Mouse (Mus musculus) limb, embryonic 12.5 days (tissue): ENCODE results near the gene Usp7. TPM values are rescaled to one million over a fixed set of nuclear protein-coding genes. Genes with fewer than 3 reads are reported as not detected.

Source experiments
- ATAC-seq: fragments of 200-750 bp; cut with Nextera tagmentation; 2 replicates; pipeline ENCODE4 v1.8.0; 2017; ENCODE audit warnings: low read depth, moderate TSS enrichment; ENCODE audit not compliant: insufficient number of reproducible peaks, insufficient read depth, low FRiP score, low TSS enrichment
- H3K27ac ChIP-seq: fragments of 300-500 bp; sonication (generic); 2 replicates; pipeline ENCODE4 v1.5.1; 2016; ENCODE audit warnings: mild to moderate bottlenecking, moderate library complexity
- H3K27me3 ChIP-seq: fragments of 300-500 bp; sonication (generic); 2 replicates; pipeline ENCODE4 v1.6.1; 2016; ENCODE audit warnings: mild to moderate bottlenecking, moderate library complexity
- H3K36me3 ChIP-seq: fragments of 300-500 bp; sonication (generic); 2 replicates; pipeline ENCODE4 v1.6.1; 2016; ENCODE audit warnings: mild to moderate bottlenecking, moderate library complexity
- H3K4me1 ChIP-seq: fragments of 300-500 bp; sonication (generic); replicated peaks from 2 replicates; pipeline ENCODE4 v1.6.1; 2016
- H3K4me2 ChIP-seq: fragments of 300-500 bp; sonication (generic); 2 replicates; pipeline ENCODE4 v1.6.1; 2016; ENCODE audit warnings: mild to moderate bottlenecking, moderate library complexity
- H3K4me3 ChIP-seq: fragments of 300-500 bp; sonication (generic); replicated peaks from 2 replicates; pipeline ENCODE4 v1.5.1; 2016; ENCODE audit warnings: mild to moderate bottlenecking
- H3K9ac ChIP-seq: fragments of 300-500 bp; sonication (generic); replicated peaks from 2 replicates; pipeline ENCODE4 v1.6.1; 2016; ENCODE audit warnings: mild to moderate bottlenecking, moderate library complexity
- H3K9me3 ChIP-seq: fragments of 300-500 bp; sonication (generic); 2 replicates; pipeline ENCODE4 v1.6.1; 2016; ENCODE audit warnings: mild to moderate bottlenecking, moderate library complexity
- WGBS: fragments of 180-500 bp; shearing (Covaris S2); methylation state at CpG from one replicate; pipeline ENCODE4 v1.1.7; 2016; 5-methylcytosine and 5-hydroxymethylcytosine counted together
- polyA plus RNA-seq: library from polyadenylated mRNA; unstranded; fragments of >200 nt; fragmentation: Nextera tagmentation; extraction: Ambion mirVana; gene quantifications from 2 replicates; pipeline ENCODE4 v1.2.1, GENCODE M21; 2016

Gene Usp7
- polyA plus RNA-seq, 1 experiment from 2014 or later: 38.4 TPM

GRCm38 (mm10) chr16:8680470-8680869 lies 111.6 kb downstream of the Usp7 start, which contains the start of gene Gm5767:
Gene Gm5767, plus strand, starts transcription at chr16:8680770.
- H3K36me3 ChIP-seq: peaks cover 6% of the 10 kb centered on the region; the same call in 1 of the 2 replicates
- no peak within 1 kb of the TSS for H3K4me3 ChIP-seq
- H3K9me3 ChIP-seq: no peaks in the 10 kb centered on the region
- 85% methylated on average over 5 of the region's 5 CpGs for WGBS
- H3K27me3 ChIP-seq: no peaks in the 10 kb centered on the region
- 0 out of 2 replicates have a peak, but pooled peaks cover 2% of the 10 kb centered on the region for H3K4me1 ChIP-seq
- H3K4me2 ChIP-seq: no peak within 1 kb of the TSS
- ATAC-seq: no peak
- H3K9ac ChIP-seq: no peak within 1 kb of the TSS
- H3K27ac ChIP-seq: no peak within 1 kb of the TSS

- Histone ChIP-seq H3K9ac (no peak overlapping the region), H3K4me3 (no peak overlapping the region), H3K4me2 (no peak overlapping the region), H3K27me3 (no peaks in the 10 kb centered on the region), H3K4me1 (no peaks in the 10 kb centered on the region), H3K9me3 (no peaks in the 10 kb centered on the region), H3K36me3 (peaks cover 6% of the 10 kb centered on the region; the same call in 1 of the 2 replicates), H3K27ac (no peak overlapping the region)
- 84% methylated on average over 3 of the region's 3 CpGs for WGBS
- no peak for ATAC-seq
Observed at GRCm38 (mm10) chr16:8679780-8680179, 112.3 kb downstream of the Usp7 start.

GRCm38 (mm10) chr16:8678676-8679075 lies 113.4 kb downstream of the Usp7 start:
- Histone ChIP-seq H3K9ac (no peak overlapping the region), H3K27ac (no peak overlapping the region), H3K27me3 (no peaks in the 10 kb centered on the region), H3K4me3 (no peak overlapping the region), H3K9me3 (no peaks in the 10 kb centered on the region), H3K36me3 (no peaks in the 10 kb centered on the region), H3K4me1 (no peaks in the 10 kb centered on the region), H3K4me2 (no peak overlapping the region)
- no peak for ATAC-seq
- 74% methylated on average over 4 of the region's 4 CpGs for WGBS

GRCm38 (mm10) chr16:8678035-8678434 lies 114.1 kb downstream of the Usp7 start:
- H3K36me3 ChIP-seq: no peaks in the 10 kb centered on the region
- H3K9me3 ChIP-seq: no peaks in the 10 kb centered on the region
- H3K27ac ChIP-seq: no peak overlapping the region
- H3K27me3 ChIP-seq: peaks cover 4% of the 10 kb centered on the region
- H3K4me1 ChIP-seq: no peaks in the 10 kb centered on the region
- WGBS: 74% methylated on average over 5 of the region's 5 CpGs
- no peak overlapping the region for H3K4me2 ChIP-seq
- H3K4me3 ChIP-seq: no peak overlapping the region
- no peak for ATAC-seq
- H3K9ac ChIP-seq: no peak overlapping the region

- no peaks in the 10 kb centered on the region for H3K36me3 ChIP-seq
- H3K9me3 ChIP-seq: no peaks in the 10 kb centered on the region
- H3K27me3 ChIP-seq: peaks cover 7% of the 10 kb centered on the region
- no peak overlapping the region for H3K9ac ChIP-seq
- WGBS: 55% methylated on average over 4 of the region's 4 CpGs
- H3K27ac ChIP-seq: no peak overlapping the region
- no peak for ATAC-seq
- no peak overlapping the region for H3K4me2 ChIP-seq
- no peak overlapping the region for H3K4me3 ChIP-seq
- no peaks in the 10 kb centered on the region for H3K4me1 ChIP-seq
Observed at GRCm38 (mm10) chr16:8676800-8677199, 115.3 kb downstream of the Usp7 start.

GRCm38 (mm10) chr16:8676228-8676627 lies 115.9 kb downstream of the Usp7 start:
- Histone ChIP-seq H3K4me2 (no peak overlapping the region), H3K4me3 (no peak overlapping the region), H3K9ac (no peak overlapping the region), H3K27me3 (peaks cover 7% of the 10 kb centered on the region), H3K4me1 (peaks cover under 1% of the 10 kb centered on the region; the same call in 1 of the 2 replicates), H3K36me3 (no peaks in the 10 kb centered on the region), H3K9me3 (no peaks in the 10 kb centered on the region), H3K27ac (no peak overlapping the region)
- no peak for ATAC-seq
- WGBS: 85% methylated on average over 2 of the region's 2 CpGs

- Histone ChIP-seq H3K4me3 (no peak overlapping the region), H3K27me3 (peaks cover 7% of the 10 kb centered on the region), H3K36me3 (no peaks in the 10 kb centered on the region), H3K9me3 (no peaks in the 10 kb centered on the region), H3K4me1 (peaks cover 7% of the 10 kb centered on the region), H3K9ac (no peak overlapping the region), H3K4me2 (no peak overlapping the region), H3K27ac (no peak overlapping the region)
- ATAC-seq: no peak
- 74% methylated on average over 8 of the region's 8 CpGs for WGBS
Observed at GRCm38 (mm10) chr16:8675559-8675958, 116.5 kb downstream of the Usp7 start.

GRCm38 (mm10) chr16:8674165-8674564 lies 117.9 kb downstream of the Usp7 start:
- no peak overlapping the region for H3K4me3 ChIP-seq
- ATAC-seq: no peak
- no peaks in the 10 kb centered on the region for H3K9me3 ChIP-seq
- no peaks in the 10 kb centered on the region for H3K36me3 ChIP-seq
- peaks cover 21% of the 10 kb centered on the region for H3K4me1 ChIP-seq
- no peak overlapping the region for H3K9ac ChIP-seq
- H3K27ac ChIP-seq: no peak overlapping the region
- 3% methylated on average over 8 of the region's 8 CpGs for WGBS
- H3K27me3 ChIP-seq: peaks cover 7% of the 10 kb centered on the region
- no peak overlapping the region for H3K4me2 ChIP-seq

- H3K4me2 ChIP-seq: no peak overlapping the region
- H3K27me3 ChIP-seq: peaks cover 7% of the 10 kb centered on the region
- no peak overlapping the region for H3K9ac ChIP-seq
- no peak overlapping the region for H3K27ac ChIP-seq
- ATAC-seq: no peak
- peaks cover 30% of the 10 kb centered on the region for H3K4me1 ChIP-seq
- WGBS: 68% methylated on average over 6 of the region's 6 CpGs
- H3K36me3 ChIP-seq: 0 out of 2 replicates have a peak, but pooled peaks cover 4% of the 10 kb centered on the region
- H3K4me3 ChIP-seq: no peak overlapping the region
- H3K9me3 ChIP-seq: no peaks in the 10 kb centered on the region
Observed at GRCm38 (mm10) chr16:8673343-8673742, 118.8 kb downstream of the Usp7 start.

- Histone ChIP-seq H3K27ac (no peak overlapping the region), H3K27me3 (peaks cover 7% of the 10 kb centered on the region), H3K9ac (no peak overlapping the region), H3K36me3 (0 out of 2 replicates have a peak, but pooled peaks cover 4% of the 10 kb centered on the region), H3K4me1 (peaks cover 35% of the 10 kb centered on the region), H3K9me3 (no peaks in the 10 kb centered on the region), H3K4me2 (peak overlapping the region; percentile 61; the same call in 1 of the 2 replicates), H3K4me3 (no peak overlapping the region)
- no peak for ATAC-seq
Observed at GRCm38 (mm10) chr16:8672811-8673210, 119.3 kb downstream of the Usp7 start.

GRCm38 (mm10) chr16:8672350-8672687 lies 119.8 kb downstream of the Usp7 start:
- Histone ChIP-seq H3K9ac (peak overlapping the region; percentile 71), H3K27me3 (peaks cover 7% of the 10 kb centered on the region), H3K9me3 (no peaks in the 10 kb centered on the region), H3K4me2 (peak overlapping the region; percentile 61), H3K27ac (no peak overlapping the region), H3K4me3 (peak overlapping the region; percentile 65), H3K36me3 (0 out of 2 replicates have a peak, but pooled peaks cover 4% of the 10 kb centered on the region), H3K4me1 (peaks cover 37% of the 10 kb centered on the region)
- no peak for ATAC-seq
- WGBS: under 1% methylated on average over 18 of the region's 18 CpGs
